Mouse (Mus musculus): ENCODE data around the gene Hoxa13.

Gene Hoxa13

GRCm38 (mm10) chr6:52212556-52213118, 48.0 kb downstream of the Hoxa13 start:
- DNase-seq (ENCODE audit: low read depth, low spot score), result no peak

- no peak for DNase-seq (ENCODE audit: low read depth, low spot score)
Measured at GRCm38 (mm10) chr6:52211961-52212360, 48.7 kb downstream of the Hoxa13 start.

- no peak for DNase-seq (ENCODE audit: low read depth, low spot score)
Measured at GRCm38 (mm10) chr6:52211170-52211935, 49.3 kb downstream of the Hoxa13 start.

GRCm38 (mm10) chr6:52209685-52210046, 51.0 kb downstream of the Hoxa13 start:
- no peak for DNase-seq (ENCODE audit: low read depth, low spot score)

GRCm38 (mm10) chr6:52208868-52209684, 51.6 kb downstream of the Hoxa13 start:
- DNase-seq (ENCODE audit: low read depth, low spot score), result no peak

- no peak for DNase-seq (ENCODE audit: low read depth, low spot score)
Measured at GRCm38 (mm10) chr6:52208072-52208867, 52.4 kb downstream of the Hoxa13 start, which contains the start of gene Hoxa6. TSS of gene Hoxa6 (minus strand) at chr6:52208722.

Measured in brain, embryonic 18.5 days (tissue).